Mouse (Mus musculus): ENCODE results near the gene Acyp2.

- TF ChIP-seq CTCF (IDR thresholded peaks at IDR 0.05; ENCODE audit: control insufficient read depth, insufficient read depth, insufficient read length) (no peak), MAX (IDR thresholded peaks at IDR 0.05) (no peak), USF1 (IDR thresholded peaks at IDR 0.05; ENCODE audit: low read depth) (no peak), CEBPB (IDR thresholded peaks at IDR 0.05; ENCODE audit: low read depth) (no peak), MYOD1 (IDR thresholded peaks at IDR 0.05; ENCODE audit: control insufficient read depth, insufficient read length, low read depth) (no peak), MYOG (IDR thresholded peaks at IDR 0.05; ENCODE audit: control insufficient read depth, extremely low read depth, insufficient read length) (no peak)
Observed at GRCm38 (mm10) chr11:30672719-30673118, 23.3 kb upstream of the Acyp2 start.
